Mouse (Mus musculus) midbrain, embryonic 13.5 days (tissue): ENCODE measurements around the gene Enoph1. TPM values are rescaled to one million over a fixed set of nuclear protein-coding genes. Genes with fewer than 3 reads are reported as not detected.

Experiments used
- ATAC-seq: fragments of 200-750 bp; cut with Nextera tagmentation; 2 replicates; pipeline ENCODE4 v1.8.0; 2017; ENCODE audit warnings: mild to moderate bottlenecking, moderate TSS enrichment, moderate library complexity
- H3K27ac ChIP-seq: fragments of 300-500 bp; sonication (generic); 2 replicates; pipeline ENCODE4 v1.5.1; 2015; ENCODE audit warnings: inconsistent platforms, mild to moderate bottlenecking, moderate library complexity
- H3K27me3 ChIP-seq: fragments of 300-500 bp; sonication (generic); 2 replicates; pipeline ENCODE4 v1.6.1; 2015; ENCODE audit warnings: mild to moderate bottlenecking, inconsistent platforms
- H3K36me3 ChIP-seq: fragments of 300-500 bp; sonication (generic); 2 replicates; pipeline ENCODE4 v1.6.1; 2015; ENCODE audit warnings: mild to moderate bottlenecking, inconsistent platforms
- H3K4me1 ChIP-seq: fragments of 300-500 bp; sonication (generic); replicated peaks from 2 replicates; pipeline ENCODE4 v1.6.1; 2015; ENCODE audit warnings: inconsistent platforms
- H3K4me2 ChIP-seq: fragments of 300-500 bp; sonication (generic); replicated peaks from 2 replicates; pipeline ENCODE4 v1.6.1; 2015; ENCODE audit warnings: moderate library complexity, mild to moderate bottlenecking, inconsistent platforms
- H3K4me3 ChIP-seq: fragments of 300-500 bp; sonication (generic); replicated peaks from 2 replicates; pipeline ENCODE4 v1.5.1; 2015; ENCODE audit warnings: mild to moderate bottlenecking, inconsistent platforms
- H3K9ac ChIP-seq: fragments of 300-500 bp; sonication (generic); replicated peaks from 2 replicates; pipeline ENCODE4 v1.6.1; 2015; ENCODE audit warnings: mild to moderate bottlenecking, inconsistent platforms
- H3K9me3 ChIP-seq: fragments of 300-500 bp; sonication (generic); 2 replicates; pipeline ENCODE4 v1.6.1; 2016; ENCODE audit warnings: mild to moderate bottlenecking, inconsistent platforms
- WGBS: fragments of 180-500 bp; shearing (Covaris S2); methylation state at CpG from one replicate; pipeline ENCODE4 v1.1.7; 2015; 5-methylcytosine and 5-hydroxymethylcytosine counted together
- polyA plus RNA-seq: library from polyadenylated mRNA; unstranded; fragments of >200 nt; fragmentation: Nextera tagmentation; extraction: Ambion mirVana; gene quantifications from 2 replicates; pipeline ENCODE4 v1.2.1, GENCODE M21; 2015

Gene Enoph1
- polyA plus RNA-seq, result 39.4 and 40.5 TPM in 2 replicates

DNA sequence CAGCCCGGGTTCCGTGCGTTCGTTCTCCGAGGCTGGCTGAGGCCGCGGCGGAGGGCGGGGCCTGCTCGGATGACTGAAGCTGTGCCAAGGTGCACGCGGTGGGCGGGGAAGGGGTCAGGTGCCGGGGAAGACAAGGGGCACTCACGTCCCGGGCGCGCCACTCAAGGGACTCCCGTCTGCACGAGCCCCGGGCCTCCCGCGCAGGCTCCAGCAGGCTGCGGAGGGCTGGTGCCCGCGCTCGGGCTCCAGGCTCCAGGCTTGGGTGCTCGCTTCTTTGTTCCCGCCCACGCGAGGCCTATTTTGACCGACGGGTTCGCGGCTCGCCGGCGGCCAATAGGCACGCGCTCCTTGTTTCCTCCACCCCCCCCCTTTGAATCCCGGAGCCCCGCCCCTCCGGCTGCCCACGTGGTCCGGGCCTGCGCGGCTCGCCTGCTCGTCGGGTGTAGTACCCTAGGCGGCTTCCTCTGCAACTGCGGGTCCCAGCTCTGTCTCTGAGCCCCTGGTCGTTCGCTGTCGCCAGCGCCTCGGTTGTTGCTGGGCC, at the start of gene Enoph1, which contains the start of gene Hnrnpdl:
TSS of gene Enoph1 (plus strand) at position 384 of the 541 bp plus-strand sequence.
TSS of gene Hnrnpdl (minus strand) at position 63 of the 541 bp plus-strand sequence.
- H3K36me3 ChIP-seq, result peaks cover 17% of the 10 kb centered on the region
- under 1% methylated on average over 46 of the region's 57 CpGs for WGBS
- H3K4me1 ChIP-seq, result peaks cover 58% of the 10 kb centered on the region
- no peaks in the 10 kb centered on the region for H3K9me3 ChIP-seq
- peak within 1 kb of the TSS; percentile 95 for H3K4me3 ChIP-seq
- ATAC-seq, result peak; percentile 90
- peak within 1 kb of the TSS; percentile 95 for H3K4me2 ChIP-seq
- H3K27ac ChIP-seq, result peak within 1 kb of the TSS; percentile 99
- H3K9ac ChIP-seq, result peak within 1 kb of the TSS; percentile 100
- H3K27me3 ChIP-seq, result no peaks in the 10 kb centered on the region

DNA sequence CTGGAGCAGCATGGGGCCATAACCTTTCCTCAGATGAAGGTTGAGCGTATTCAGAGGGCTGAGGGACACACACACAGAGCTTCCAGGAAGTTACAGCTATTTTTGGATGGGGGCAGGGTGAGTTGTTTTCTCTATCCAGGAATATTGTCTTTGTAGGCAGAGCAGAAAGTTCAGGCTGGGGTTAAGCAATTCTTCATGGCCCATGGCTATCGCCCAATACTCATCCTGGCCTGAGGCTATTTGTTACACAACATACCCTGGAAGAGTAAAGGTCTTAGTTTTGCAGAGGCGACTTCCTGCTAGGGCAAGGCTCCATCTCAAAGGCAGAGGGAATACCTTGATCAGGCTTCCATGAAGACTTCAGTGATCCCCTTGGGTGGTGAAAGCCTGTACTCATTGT, 45.6 kb upstream of the Enoph1 start:
- 84% methylated on average over 3 of the region's 3 CpGs for WGBS
- no peaks in the 10 kb centered on the region; the same call in 1 of the 2 replicates for H3K9me3 ChIP-seq

DNA sequence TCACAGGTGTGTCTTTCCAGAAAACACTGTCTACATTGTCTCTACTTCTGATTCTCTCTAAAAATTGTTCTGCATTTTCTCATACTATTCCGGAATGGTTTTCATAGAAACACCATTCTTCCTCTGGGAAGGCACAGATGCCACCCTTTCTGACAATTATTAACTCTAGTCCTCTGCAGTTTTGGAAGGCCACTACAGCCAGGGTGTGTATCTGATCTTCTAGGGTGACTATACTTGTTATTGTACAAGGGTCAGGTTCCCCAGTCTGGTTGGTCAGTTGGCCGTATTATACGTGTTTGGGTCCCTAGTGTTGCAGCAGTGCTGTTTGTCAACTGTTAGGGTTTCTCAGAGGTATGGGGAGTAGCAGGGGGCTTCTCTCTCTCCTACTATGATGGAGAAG, 45.1 kb upstream of the Enoph1 start:
- Histone ChIP-seq H3K27ac (no peak overlapping the region), H3K36me3 (no peaks in the 10 kb centered on the region), H3K9ac (no peak overlapping the region), H3K27me3 (no peaks in the 10 kb centered on the region), H3K9me3 (no peaks in the 10 kb centered on the region; the same call in 1 of the 2 replicates), H3K4me2 (no peak overlapping the region), H3K4me3 (no peak overlapping the region), H3K4me1 (no peaks in the 10 kb centered on the region)
- ATAC-seq, result no peak
- WGBS, result 95% methylated on average over 3 of the region's 3 CpGs

More for the DNA sequence above, 45.6 kb upstream of the Enoph1 start:
- Histone ChIP-seq H3K27me3 (no peaks in the 10 kb centered on the region), H3K4me1 (no peaks in the 10 kb centered on the region), H3K4me2 (no peak overlapping the region), H3K9ac (no peak overlapping the region), H3K36me3 (no peaks in the 10 kb centered on the region), H3K27ac (no peak overlapping the region), H3K4me3 (no peak overlapping the region)
- no peak for ATAC-seq

DNA sequence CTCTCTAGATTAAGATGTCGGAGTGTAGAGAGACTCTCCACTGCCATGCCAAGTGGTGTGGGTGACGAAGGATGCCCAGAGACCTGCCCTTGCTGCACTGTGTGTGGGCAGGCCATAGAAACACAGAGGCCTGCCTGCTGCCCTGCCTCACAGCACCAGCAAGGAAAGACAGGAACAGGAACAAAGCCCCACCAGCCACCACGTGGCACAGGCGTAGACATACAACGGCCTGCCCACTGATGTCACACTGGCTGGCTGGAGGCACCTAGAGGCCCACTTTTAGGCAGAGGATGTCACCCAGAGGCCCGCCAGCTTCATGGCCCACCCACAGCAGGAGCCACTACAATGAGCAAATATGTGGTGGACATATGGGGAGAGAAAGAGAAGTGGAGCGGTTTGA, 39.7 kb upstream of the Enoph1 start:
- no peak overlapping the region for H3K4me2 ChIP-seq
- H3K9me3 ChIP-seq, result no peaks in the 10 kb centered on the region; the same call in 1 of the 2 replicates
- WGBS, result 82% methylated on average over 7 of the region's 7 CpGs
- no peaks in the 10 kb centered on the region for H3K27me3 ChIP-seq
- no peaks in the 10 kb centered on the region for H3K36me3 ChIP-seq
- no peaks in the 10 kb centered on the region for H3K4me1 ChIP-seq
- no peak overlapping the region for H3K27ac ChIP-seq
- no peak overlapping the region for H3K9ac ChIP-seq
- no peak for ATAC-seq
- H3K4me3 ChIP-seq, result no peak overlapping the region

DNA sequence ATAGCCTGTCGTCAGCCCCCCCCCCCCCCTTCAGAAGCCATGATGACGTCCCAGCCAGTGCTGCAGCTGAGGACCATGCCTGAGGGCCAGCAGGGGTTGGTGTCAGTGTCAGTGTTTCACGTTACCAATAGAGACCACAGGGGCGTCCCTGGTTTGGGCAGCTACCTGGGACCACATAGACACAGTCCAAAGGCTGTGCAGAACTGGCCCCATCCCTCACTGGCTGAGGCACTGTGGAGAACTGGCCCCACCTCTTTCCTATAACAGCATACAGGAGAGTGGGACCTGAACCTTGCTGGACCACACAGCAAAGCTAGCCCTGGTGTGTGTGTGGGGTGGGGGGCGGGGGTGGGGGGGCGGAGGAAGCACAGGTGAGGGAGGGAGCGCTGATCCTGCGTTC, 39.3 kb upstream of the Enoph1 start:
- no peak for ATAC-seq
- Histone ChIP-seq H3K4me2 (no peak overlapping the region), H3K27me3 (no peaks in the 10 kb centered on the region), H3K4me1 (no peaks in the 10 kb centered on the region), H3K36me3 (no peaks in the 10 kb centered on the region), H3K9me3 (no peaks in the 10 kb centered on the region; the same call in 1 of the 2 replicates), H3K27ac (no peak overlapping the region), H3K4me3 (no peak overlapping the region), H3K9ac (no peak overlapping the region)
- 53% methylated on average over 8 of the region's 8 CpGs for WGBS

DNA sequence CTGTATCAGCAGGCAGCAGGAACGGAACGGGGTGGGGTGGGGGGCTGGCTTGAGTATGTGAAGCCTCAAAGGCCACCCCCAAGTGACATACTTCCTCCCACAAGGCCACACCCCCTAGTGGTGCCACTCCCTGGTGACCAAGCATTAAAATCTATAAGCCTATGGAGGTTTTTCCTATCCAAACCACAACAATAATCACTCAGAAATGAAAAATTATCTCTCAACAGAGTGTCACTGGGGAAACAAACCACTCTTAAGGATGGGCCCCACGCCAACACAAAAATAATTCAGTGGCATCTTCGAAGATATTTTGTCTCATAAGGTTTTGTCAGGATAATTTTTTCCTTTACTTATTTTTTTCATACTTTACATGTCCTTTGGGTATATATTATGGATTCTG, 35.9 kb upstream of the Enoph1 start:
- WGBS, result 85% methylated on average over 4 of the region's 4 CpGs
- H3K4me3 ChIP-seq, result no peak overlapping the region
- H3K36me3 ChIP-seq, result no peaks in the 10 kb centered on the region
- H3K27me3 ChIP-seq, result no peaks in the 10 kb centered on the region
- no peak overlapping the region for H3K9ac ChIP-seq
- no peak for ATAC-seq
- no peaks in the 10 kb centered on the region for H3K4me1 ChIP-seq
- no peaks in the 10 kb centered on the region for H3K9me3 ChIP-seq
- H3K4me2 ChIP-seq, result no peak overlapping the region
- no peak overlapping the region for H3K27ac ChIP-seq

DNA sequence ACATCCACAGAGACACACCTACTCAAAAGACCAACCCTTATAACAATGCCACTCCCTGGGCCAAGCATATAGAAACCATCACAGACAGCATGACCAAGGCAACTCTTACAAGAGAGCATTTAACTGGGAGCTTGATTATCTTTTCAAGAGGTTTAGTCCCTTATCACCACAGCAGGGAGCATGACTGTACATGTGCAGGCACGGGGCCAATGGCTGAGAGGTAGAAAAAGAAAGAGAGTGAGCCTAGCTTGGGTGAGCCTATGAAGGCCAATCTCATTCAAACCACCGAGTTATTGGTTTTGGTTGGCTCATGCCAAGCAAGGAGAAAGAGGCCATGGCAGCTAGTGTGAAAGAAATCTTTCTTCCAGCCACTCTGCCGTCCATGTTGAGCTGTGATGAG, 34.4 kb upstream of the Enoph1 start:
- Histone ChIP-seq H3K36me3 (no peaks in the 10 kb centered on the region), H3K27me3 (no peaks in the 10 kb centered on the region), H3K9ac (no peak overlapping the region), H3K27ac (no peak overlapping the region), H3K4me2 (no peak overlapping the region), H3K9me3 (no peaks in the 10 kb centered on the region), H3K4me1 (no peaks in the 10 kb centered on the region), H3K4me3 (no peak overlapping the region)
- ATAC-seq, result no peak
- WGBS, result 81% methylated on average over 3 of the region's 3 CpGs

DNA sequence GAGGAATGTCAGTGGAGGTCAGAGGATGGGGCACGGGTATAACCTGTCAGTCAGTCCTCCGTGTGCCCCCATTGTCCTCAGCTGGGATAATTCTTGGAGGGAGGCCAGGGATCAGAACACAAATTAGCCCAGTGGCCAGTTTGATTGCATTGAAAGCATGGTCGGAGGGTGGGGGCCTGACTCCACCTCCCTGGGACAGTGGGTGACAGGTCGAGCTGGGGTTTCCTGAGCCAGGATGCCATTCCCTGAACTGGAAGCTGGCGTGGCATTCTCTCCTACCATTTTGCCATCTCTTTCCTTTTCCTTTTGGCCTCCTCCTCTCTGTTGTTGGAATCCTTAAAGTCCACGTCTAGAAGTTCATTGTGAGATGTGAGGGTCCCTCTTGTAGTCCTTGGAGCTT, 33.9 kb upstream of the Enoph1 start:
- H3K27me3 ChIP-seq, result no peaks in the 10 kb centered on the region
- H3K9ac ChIP-seq, result no peak overlapping the region
- H3K4me1 ChIP-seq, result no peaks in the 10 kb centered on the region
- ATAC-seq, result no peak
- H3K9me3 ChIP-seq, result no peaks in the 10 kb centered on the region
- WGBS, result 79% methylated on average over 6 of the region's 6 CpGs
- no peak overlapping the region for H3K27ac ChIP-seq
- no peak overlapping the region for H3K4me3 ChIP-seq
- H3K36me3 ChIP-seq, result no peaks in the 10 kb centered on the region
- no peak overlapping the region for H3K4me2 ChIP-seq

DNA sequence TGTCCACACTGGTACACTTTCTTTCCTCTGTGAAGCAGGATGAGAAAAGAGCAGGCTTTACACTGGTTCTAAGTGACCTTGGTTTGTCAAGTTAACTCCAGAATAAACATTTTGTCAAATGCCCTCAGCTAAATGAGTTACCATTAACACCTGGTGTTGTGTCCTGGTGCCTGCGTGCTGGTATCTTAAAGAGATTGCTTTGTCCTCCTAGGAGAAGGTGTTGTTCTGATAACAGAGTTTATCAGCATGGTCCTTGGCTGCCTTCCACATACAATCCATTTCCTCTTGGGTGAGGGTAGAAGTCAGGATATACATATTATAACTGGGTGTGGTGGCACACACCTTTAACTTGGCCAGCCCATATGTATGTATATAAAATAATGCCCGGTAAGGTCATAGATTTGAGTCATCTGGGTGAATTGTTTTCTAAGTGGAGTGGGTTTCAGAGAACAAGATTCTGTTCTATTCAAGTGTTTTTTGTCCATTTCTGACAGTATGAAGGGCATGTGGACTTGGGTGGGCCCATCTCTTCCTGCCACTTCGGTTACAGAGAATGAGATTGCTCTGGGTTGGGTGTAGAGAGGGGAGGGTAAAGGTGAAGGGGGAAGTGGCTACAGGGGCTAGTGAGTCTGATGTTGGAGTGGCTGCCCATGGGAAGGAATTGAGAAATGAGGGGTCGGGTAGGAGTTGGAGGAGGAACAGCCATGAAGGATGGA, 33.3 kb upstream of the Enoph1 start:
- Histone ChIP-seq H3K9ac (no peak overlapping the region), H3K4me2 (no peak overlapping the region), H3K4me3 (no peak overlapping the region), H3K27me3 (no peaks in the 10 kb centered on the region), H3K9me3 (no peaks in the 10 kb centered on the region), H3K27ac (no peak overlapping the region), H3K4me1 (no peaks in the 10 kb centered on the region), H3K36me3 (no peaks in the 10 kb centered on the region)
- WGBS, result 90% methylated on average over 4 of the region's 4 CpGs
- ATAC-seq, result no peak

DNA sequence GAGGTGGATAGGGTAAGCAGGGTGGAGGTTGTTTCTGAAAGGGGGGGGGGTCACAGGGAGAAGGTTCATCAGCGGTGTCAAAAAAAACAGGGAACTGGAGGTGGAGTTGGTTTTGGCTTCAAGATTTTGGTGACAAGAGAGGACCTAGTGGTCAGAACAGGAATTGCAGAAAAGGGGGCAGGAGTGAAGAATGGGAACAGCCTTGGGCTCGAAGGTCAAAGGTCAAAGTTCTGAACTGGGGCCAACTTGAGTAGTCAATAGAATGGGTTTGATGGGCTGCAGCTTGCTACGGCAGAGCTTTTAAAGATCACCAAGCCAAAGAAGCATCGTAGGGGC, 32.8 kb upstream of the Enoph1 start:
- no peak overlapping the region for H3K4me2 ChIP-seq
- no peak for ATAC-seq
- H3K9me3 ChIP-seq, result no peaks in the 10 kb centered on the region
- H3K4me3 ChIP-seq, result no peak overlapping the region
- 78% methylated on average over 4 of the region's 4 CpGs for WGBS
- H3K4me1 ChIP-seq, result no peaks in the 10 kb centered on the region
- H3K36me3 ChIP-seq, result no peaks in the 10 kb centered on the region
- no peak overlapping the region for H3K27ac ChIP-seq
- H3K9ac ChIP-seq, result no peak overlapping the region
- no peaks in the 10 kb centered on the region for H3K27me3 ChIP-seq

DNA sequence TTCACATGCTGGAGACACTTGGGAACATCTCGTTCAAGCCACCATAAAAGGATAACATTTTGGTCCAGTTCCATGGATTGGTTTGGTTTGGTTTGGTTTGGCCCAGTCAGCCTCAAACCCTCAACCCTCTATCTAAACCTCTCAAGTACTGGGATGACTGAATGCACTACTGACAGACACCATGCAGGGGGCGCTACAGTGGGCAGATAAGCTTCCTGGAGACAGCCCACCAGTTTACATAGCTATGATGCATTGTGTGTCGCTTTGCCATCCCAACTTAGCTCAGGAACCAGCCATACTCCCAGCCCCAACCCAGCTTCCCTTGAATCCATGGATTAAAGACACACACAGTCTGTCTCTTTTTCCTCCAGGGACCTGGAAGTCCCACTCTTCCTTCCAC, 31.3 kb upstream of the Enoph1 start:
- Histone ChIP-seq H3K36me3 (no peaks in the 10 kb centered on the region), H3K9me3 (no peaks in the 10 kb centered on the region), H3K4me3 (no peak overlapping the region), H3K4me2 (no peak overlapping the region), H3K27me3 (no peaks in the 10 kb centered on the region), H3K9ac (no peak overlapping the region), H3K27ac (no peak overlapping the region), H3K4me1 (no peaks in the 10 kb centered on the region)
- WGBS, result 54% methylated on average over 3 of the region's 3 CpGs
- ATAC-seq, result no peak

DNA sequence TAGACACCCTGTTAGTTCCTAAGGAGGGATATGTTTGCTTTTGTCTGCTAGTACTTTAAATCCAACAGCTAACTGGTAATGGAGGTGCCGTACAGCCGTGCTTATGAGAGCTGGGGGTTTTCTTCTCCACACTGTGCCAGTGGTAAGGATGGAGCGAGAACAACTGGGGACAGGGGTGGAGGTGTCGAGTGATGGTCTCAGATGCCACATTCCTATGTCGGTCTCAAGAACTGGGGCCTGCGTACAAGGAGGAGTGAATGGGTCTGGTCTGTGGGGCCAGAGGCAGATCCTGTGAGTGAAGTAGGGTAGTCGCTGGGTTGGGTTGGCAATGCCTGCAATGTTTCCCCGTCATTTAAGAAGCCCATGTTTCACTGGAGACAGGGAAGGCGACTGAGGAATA, 27.2 kb upstream of the Enoph1 start:
- H3K9me3 ChIP-seq, result no peaks in the 10 kb centered on the region
- no peaks in the 10 kb centered on the region for H3K4me1 ChIP-seq
- ATAC-seq, result no peak
- no peaks in the 10 kb centered on the region for H3K36me3 ChIP-seq
- H3K27ac ChIP-seq, result no peak overlapping the region
- H3K4me2 ChIP-seq, result no peak overlapping the region
- H3K4me3 ChIP-seq, result no peak overlapping the region
- H3K9ac ChIP-seq, result no peak overlapping the region
- 93% methylated on average over 9 of the region's 9 CpGs for WGBS
- H3K27me3 ChIP-seq, result no peaks in the 10 kb centered on the region

DNA sequence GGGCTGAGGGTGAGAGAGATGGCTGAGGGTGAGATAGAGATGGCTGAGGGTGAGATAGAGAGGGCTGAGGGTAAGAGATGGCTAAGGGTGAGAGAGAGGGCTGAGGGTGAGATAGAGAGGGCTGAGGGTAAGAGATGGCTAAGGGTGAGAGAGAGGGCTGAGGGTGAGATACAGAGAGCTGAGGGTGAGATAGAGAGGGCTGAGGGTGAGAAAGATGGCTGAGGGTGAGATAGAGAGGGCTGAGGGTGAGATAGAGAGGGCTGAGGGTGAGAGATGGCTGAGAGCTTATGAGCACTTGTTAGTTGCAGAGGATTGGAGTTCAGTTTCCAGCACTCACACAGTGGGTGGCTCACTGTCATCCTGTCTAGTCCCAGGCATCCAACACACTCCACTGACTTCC, 19.7 kb upstream of the Enoph1 start:
- Histone ChIP-seq H3K9ac (no peak overlapping the region), H3K27me3 (no peaks in the 10 kb centered on the region), H3K4me1 (no peaks in the 10 kb centered on the region), H3K9me3 (no peaks in the 10 kb centered on the region), H3K36me3 (no peaks in the 10 kb centered on the region), H3K4me3 (no peak overlapping the region), H3K4me2 (no peak overlapping the region), H3K27ac (no peak overlapping the region)
- no peak for ATAC-seq
